ENCODE assay signal across 21 mouse cellular contexts in genomic region chr4:131075326-131075932, GRCm38 (mm10).
A peak's percentile ranks its signal among the peaks of the same experiment; 100 is the strongest.
DNase-seq lines count a peak whose midpoint lies in the region; ATAC-seq lines count a peak whose summit lies in the region.
"Had no signal": no experiment of that assay in that cellular context is flagged by ENCODE, and none has a peak within 500 bp of the region (broad histone marks: within the 10 kb centered on the region; RNA-seq: fewer than 3 reads in every experiment).

No protein-coding gene starts in this region.

- 37% methylated on average over 8 of the region's 8 CpGs for WGBS in hindbrain, embryonic 15.5 days
- WGBS in hindbrain, embryonic 14.5 days, result 42% methylated on average over 8 of the region's 8 CpGs
- 12% methylated on average over 8 of the region's 8 CpGs for WGBS in midbrain, embryonic 12.5 days

- H3K27me3 ChIP-seq in hindbrain, embryonic 15.5 days, result no peaks in the 10 kb centered on the region
- H3K27me3 ChIP-seq in hindbrain, embryonic 14.5 days (ENCODE audit: control insufficient read depth, insufficient read depth, low read length), result no peaks in the 10 kb centered on the region
- peaks cover 80% of the 10 kb centered on the region for H3K27me3 ChIP-seq in midbrain, embryonic 12.5 days
- H3K27me3 ChIP-seq: forebrain, embryonic 13.5 days; limb, embryonic 12.5 days; stomach, embryonic 15.5 days had no signal

- peaks cover 9% of the 10 kb centered on the region for H3K4me1 ChIP-seq in hindbrain, embryonic 15.5 days (replicated peaks)
- H3K4me1 ChIP-seq in hindbrain, embryonic 14.5 days (replicated peaks; ENCODE audit: control insufficient read depth, insufficient read depth, low read length), result peaks cover 4% of the 10 kb centered on the region
- peaks cover 32% of the 10 kb centered on the region for H3K4me1 ChIP-seq in midbrain, embryonic 12.5 days
- H3K4me1 ChIP-seq: limb, embryonic 12.5 days; stomach, embryonic 15.5 days had no signal

- H3K9me3 ChIP-seq in hindbrain, embryonic 15.5 days, result no peaks in the 10 kb centered on the region
- H3K9me3 ChIP-seq in hindbrain, embryonic 14.5 days (ENCODE audit: control insufficient read depth, low read length), result no peaks in the 10 kb centered on the region
- no peaks in the 10 kb centered on the region; the same call in 1 of the 2 replicates for H3K9me3 ChIP-seq in midbrain, embryonic 12.5 days
- H3K9me3 ChIP-seq: embryonic facial prominence, embryonic 10.5 days; forebrain, embryonic 13.5 days; limb, embryonic 12.5 days; stomach, embryonic 15.5 days had no signal

- 0 out of 2 replicates have a peak overlapping the region, but pooled peaks have one; percentile 10 for H3K27ac ChIP-seq in hindbrain, embryonic 15.5 days (replicated peaks)
- H3K27ac ChIP-seq in hindbrain, embryonic 14.5 days, result no peak overlapping the region
- H3K27ac ChIP-seq in midbrain, embryonic 12.5 days (replicated peaks), result peak overlapping the region; percentile 49; the same call in 1 of the 2 replicates
- H3K27ac ChIP-seq: embryonic facial prominence, embryonic 10.5 days; forebrain, embryonic 13.5 days; limb, embryonic 12.5 days; stomach, embryonic 15.5 days had no signal

- ATAC-seq in hindbrain, embryonic 15.5 days (ENCODE audit: low FRiP score, low read depth), result no peak
- no peak for ATAC-seq in hindbrain, embryonic 14.5 days (ENCODE audit: low FRiP score)
- 0 out of 2 replicates have a peak, but pooled peaks have one; percentile 41 for ATAC-seq in midbrain, embryonic 12.5 days (ENCODE audit: low FRiP score, low read depth)
- ATAC-seq: forebrain, embryonic 13.5 days had no signal

- H3K9ac ChIP-seq in hindbrain, embryonic 15.5 days, result no peak overlapping the region
- H3K9ac ChIP-seq in hindbrain, embryonic 14.5 days, result no peak overlapping the region
- H3K9ac ChIP-seq in midbrain, embryonic 12.5 days (replicated peaks), result no peak overlapping the region
- H3K9ac ChIP-seq: forebrain, embryonic 13.5 days; limb, embryonic 12.5 days; stomach, embryonic 15.5 days had no signal

- H3K36me3 ChIP-seq in hindbrain, embryonic 15.5 days, result no peaks in the 10 kb centered on the region
- H3K36me3 ChIP-seq in hindbrain, embryonic 14.5 days (replicated peaks; ENCODE audit: control insufficient read depth, insufficient read depth), result no peaks in the 10 kb centered on the region
- H3K36me3 ChIP-seq in midbrain, embryonic 12.5 days, result no peaks in the 10 kb centered on the region
- H3K36me3 ChIP-seq: embryonic facial prominence, embryonic 10.5 days; limb, embryonic 12.5 days; stomach, embryonic 15.5 days had no signal

- no peak overlapping the region for H3K4me3 ChIP-seq in hindbrain, embryonic 15.5 days
- H3K4me3 ChIP-seq in hindbrain, embryonic 14.5 days (replicated peaks; ENCODE audit: low read length), result no peak overlapping the region
- H3K4me3 ChIP-seq in midbrain, embryonic 12.5 days, result no peak overlapping the region
- H3K4me3 ChIP-seq: embryonic facial prominence, embryonic 10.5 days; forebrain, embryonic 13.5 days; limb, embryonic 12.5 days; stomach, embryonic 15.5 days had no signal

- peak; percentile 46 for DNase-seq in cerebellum, postnatal 14 days
- no peak for DNase-seq in cerebellum, adult 9-10 months
- no peak for DNase-seq in hindbrain, embryonic 14.5 days (ENCODE audit: low spot score)
- DNase-seq in thymus, postnatal 36 days, result no peak
- DNase-seq in kidney, postnatal 10 days, result no peak
- DNase-seq: adrenal gland, postnatal 14 days; cerebellum, adult 11 months; gastrocnemius, postnatal 10 days; heart, adult 11 months; kidney, adult 18-20 months; lung, adult 2 months; lung, postnatal 14 days; thymus, postnatal 4 days had no signal

- no peak overlapping the region for H3K4me2 ChIP-seq in hindbrain, embryonic 15.5 days
- no peak overlapping the region for H3K4me2 ChIP-seq in hindbrain, embryonic 14.5 days (replicated peaks)
- no peak overlapping the region for H3K4me2 ChIP-seq in midbrain, embryonic 12.5 days (replicated peaks)
- H3K4me2 ChIP-seq: forebrain, embryonic 13.5 days; heart, embryonic 11.5 days; limb, embryonic 12.5 days; liver, embryonic 11.5 days; stomach, embryonic 15.5 days had no signal

Comparison
In these comparisons a context has a peak if more than half of its experiments do, and no peak if none do; other contexts are left out.
1. DNase-seq: peak in cerebellum, postnatal 14 days (2 of 2); none in cerebellum, adult 9-10 months (single experiment), hindbrain, embryonic 14.5 days (single experiment), thymus, postnatal 36 days (0 of 2) and kidney, postnatal 10 days (single experiment).